Mouse (Mus musculus) ES-Bruce4 (cell line): Measurements from ENCODE around the gene Cgnl1. TPM values are rescaled to one million over a fixed set of nuclear protein-coding genes. Genes with fewer than 3 reads are reported as not detected.

Experiments used
- H3K27ac ChIP-seq: 2 replicates; pipeline ENCODE4 v1.5.1; 2012; ENCODE audit warnings: low read length, inconsistent platforms; ENCODE audit not compliant: insufficient read depth
- H3K27me3 ChIP-seq: 2 replicates; pipeline ENCODE4 v1.6.1; 2012; ENCODE audit warnings: mild to moderate bottlenecking, low read length, inconsistent platforms; ENCODE audit not compliant: control insufficient read depth, poor library complexity, insufficient read depth, severe bottlenecking
- H3K36me3 ChIP-seq: 2 replicates; pipeline ENCODE4 v1.6.1; 2012; ENCODE audit warnings: inconsistent platforms, mild to moderate bottlenecking, low read length, moderate library complexity; ENCODE audit not compliant: control insufficient read depth, poor library complexity, insufficient read depth, severe bottlenecking
- H3K4me1 ChIP-seq: one replicate; pipeline ENCODE4 v1.8.1; 2011; ENCODE audit warnings: low read length; ENCODE audit not compliant: control insufficient read depth, insufficient read depth
- H3K4me3 ChIP-seq: 2 replicates; pipeline ENCODE4 v1.5.1; 2011; ENCODE audit warnings: low read depth, mild to moderate bottlenecking, low read length
- H3K9ac ChIP-seq: 2 replicates; pipeline ENCODE4 v1.6.1; 2012; ENCODE audit warnings: low read depth, mild to moderate bottlenecking, inconsistent platforms; ENCODE audit not compliant: poor library complexity, severe bottlenecking
- H3K9me3 ChIP-seq: replicated peaks from 2 replicates; pipeline ENCODE4 v1.6.1; 2012; ENCODE audit warnings: mild to moderate bottlenecking, low read length, inconsistent platforms; ENCODE audit not compliant: control insufficient read depth, poor library complexity, insufficient read depth, severe bottlenecking
- CTCF ChIP-seq: IDR thresholded peaks from one replicate; pipeline ENCODE4 v1.8.1; 2011; ENCODE audit warnings: low read depth, low read length
- EP300 ChIP-seq: IDR thresholded peaks from 2 replicates; pipeline ENCODE4 v1.6.1; 2011; ENCODE audit warnings: low read depth, low read length; ENCODE audit not compliant: insufficient read depth
- POLR2A ChIP-seq: IDR thresholded peaks from one replicate; pipeline ENCODE4 v1.8.1; 2011; ENCODE audit warnings: low read length; ENCODE audit not compliant: insufficient read depth
- polyA plus RNA-seq: library from polyadenylated mRNA; stranded (reverse); fragments of >200 nt; gene quantifications from 2 replicates; pipeline ENCODE4 v1.2.4, GENCODE M21; 2011; ENCODE audit warnings: low read depth; ENCODE audit not compliant: missing spikeins, insufficient read depth, insufficient read length

Cgnl1 gene
- polyA plus RNA-seq, 1 experiment: 11.3 TPM

- Histone ChIP-seq H3K4me1 (no peaks in the 10 kb centered on the region), H3K27ac (no peak overlapping the region), H3K27me3 (no peaks in the 10 kb centered on the region), H3K4me3 (no peak overlapping the region), H3K9me3 (no peaks in the 10 kb centered on the region), H3K36me3 (no peaks in the 10 kb centered on the region), H3K9ac (no peak overlapping the region)
- TF ChIP-seq EP300 (no peak), CTCF (no peak), POLR2A (no peak)
Observed at GRCm38 (mm10) chr9:71810723-71811122, 39.3 kb upstream of the Cgnl1 start.

GRCm38 (mm10) chr9:71808640-71809254 is 37.3 kb upstream of the Cgnl1 start:
- TF ChIP-seq EP300 (no peak), CTCF (peak; percentile 8)
- Histone ChIP-seq H3K9me3 (no peaks in the 10 kb centered on the region), H3K27ac (no peak overlapping the region), H3K9ac (no peak overlapping the region), H3K4me1 (no peaks in the 10 kb centered on the region), H3K4me3 (peak overlapping the region; percentile 34), H3K27me3 (no peaks in the 10 kb centered on the region), H3K36me3 (no peaks in the 10 kb centered on the region)

GRCm38 (mm10) chr9:71807801-71808200 is 36.4 kb upstream of the Cgnl1 start:
- Histone ChIP-seq H3K4me1 (no peaks in the 10 kb centered on the region), H3K27ac (no peak overlapping the region), H3K36me3 (no peaks in the 10 kb centered on the region), H3K9me3 (no peaks in the 10 kb centered on the region), H3K27me3 (no peaks in the 10 kb centered on the region), H3K4me3 (no peak overlapping the region), H3K9ac (no peak overlapping the region)
- no peak for TF ChIP-seq EP300
- no peak for TF ChIP-seq CTCF
- TF ChIP-seq POLR2A: no peak

- H3K27ac ChIP-seq: no peak overlapping the region
- no peak overlapping the region for H3K4me3 ChIP-seq
- H3K9ac ChIP-seq: no peak overlapping the region
- H3K36me3 ChIP-seq: no peaks in the 10 kb centered on the region
- no peaks in the 10 kb centered on the region for H3K4me1 ChIP-seq
- no peaks in the 10 kb centered on the region for H3K27me3 ChIP-seq
- peak; percentile 83 for TF ChIP-seq CTCF
- no peak for TF ChIP-seq POLR2A
- TF ChIP-seq EP300: no peak
- H3K9me3 ChIP-seq: no peaks in the 10 kb centered on the region
Observed at GRCm38 (mm10) chr9:71806422-71806805, 35.0 kb upstream of the Cgnl1 start.

GRCm38 (mm10) chr9:71805646-71806421 is 34.4 kb upstream of the Cgnl1 start:
- Histone ChIP-seq H3K27me3 (no peaks in the 10 kb centered on the region), H3K9me3 (no peaks in the 10 kb centered on the region), H3K9ac (no peak overlapping the region), H3K4me3 (no peak overlapping the region), H3K36me3 (no peaks in the 10 kb centered on the region), H3K4me1 (no peaks in the 10 kb centered on the region), H3K27ac (no peak overlapping the region)
- no peak for TF ChIP-seq EP300
- no peak for TF ChIP-seq POLR2A
- TF ChIP-seq CTCF: no peak

GRCm38 (mm10) chr9:71804116-71804515 is 32.7 kb upstream of the Cgnl1 start:
- no peak overlapping the region for H3K9ac ChIP-seq
- no peaks in the 10 kb centered on the region for H3K4me1 ChIP-seq
- no peak for TF ChIP-seq EP300
- TF ChIP-seq POLR2A: no peak
- H3K27me3 ChIP-seq: no peaks in the 10 kb centered on the region
- no peaks in the 10 kb centered on the region for H3K9me3 ChIP-seq
- no peaks in the 10 kb centered on the region for H3K36me3 ChIP-seq
- no peak overlapping the region for H3K27ac ChIP-seq
- H3K4me3 ChIP-seq: no peak overlapping the region
